Mouse (Mus musculus): Measurements from ENCODE around the gene Gm20890. TPM values are rescaled to one million over a fixed set of nuclear protein-coding genes. Genes with fewer than 3 reads are reported as not detected.

Gene Gm20890
- not detected in 2 replicates for polyA plus RNA-seq (2021; fragmentation: Nextera tagmentation)
- long read RNA-seq, experiment 1: 0 reads
- long read RNA-seq, experiment 2: 0 reads

DNA sequence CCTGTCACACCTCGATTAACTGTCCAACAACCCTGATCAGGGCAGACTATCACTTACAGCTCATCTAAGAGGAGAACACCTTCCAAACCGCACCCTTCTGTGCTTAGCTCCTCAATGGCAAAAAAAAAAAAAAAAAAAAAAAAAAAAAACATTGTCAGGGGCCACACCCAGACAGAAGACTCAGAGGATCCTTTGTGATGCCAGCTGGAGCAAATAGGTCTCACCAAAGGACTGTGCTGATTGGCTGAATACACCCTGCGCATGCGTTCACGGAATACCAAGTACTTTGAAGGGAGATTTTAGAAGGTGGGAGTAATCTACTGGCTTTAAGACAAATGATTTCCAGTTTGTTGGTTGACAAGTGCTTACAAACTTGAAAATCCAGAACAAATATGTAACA is at the start of gene Gm20890:
TSS of gene Gm20890 (minus strand) at position 101 of the 400 bp plus-strand sequence.

